Mouse (Mus musculus): ENCODE measurements around the gene Bcap31. TPM values are rescaled to one million over a fixed set of nuclear protein-coding genes. Genes with fewer than 3 reads are reported as not detected.

Bcap31 gene
- total RNA-seq, 2 experiments from 2014 or later, result 278 to 286 TPM

Other genes with a start within 250 kb of the Bcap31 start
- 100 to 1,000 TPM; 251 to 260 TPM for gene Bgn, start 232.6 kb downstream of the Bcap31 start, total RNA-seq (2021)
- gene Atp2b3, start 213.1 kb downstream of the Bcap31 start, total RNA-seq (2021), result 10 to 100 TPM; 34.9 to 52.5 TPM
- 1 to 10 TPM in 1 of 2 experiments, under 1 TPM in 1; 0.49 to 2.0 TPM for gene Dusp9, start 76.8 kb downstream of the Bcap31 start, total RNA-seq (2021)
- 1 to 10 TPM; 6.9 to 7.0 TPM for gene Pnck, start 56.1 kb downstream of the Bcap31 start, total RNA-seq (2021)
- 100 to 1,000 TPM in 1 of 2 experiments, 10 to 100 TPM in 1; 62.6 to 126 TPM for gene Slc6a8, start 43.0 kb downstream of the Bcap31 start, total RNA-seq (2021)
- gene Abcd1, start 422 bp upstream of the Bcap31 start, total RNA-seq (2021), result 10 to 100 TPM; 21.6 to 31.5 TPM
- under 1 TPM; 0.30 to 0.66 TPM for gene Plxnb3, start 40.9 kb upstream of the Bcap31 start, total RNA-seq (2021)
- gene Srpk3, start 58.2 kb upstream of the Bcap31 start, total RNA-seq (2021), result under 1 TPM in 1 of 2 experiments, not detected in 1; 0.33 TPM
- gene Idh3g, start 70.7 kb upstream of the Bcap31 start, total RNA-seq (2021), result 100 to 1,000 TPM; 412 to 482 TPM
- 100 to 1,000 TPM; 161 to 166 TPM for gene Ssr4, start 70.9 kb upstream of the Bcap31 start, total RNA-seq (2021)
- gene Pdzd4, start 108.8 kb upstream of the Bcap31 start, total RNA-seq (2021), result 1 to 10 TPM; 2.9 to 4.4 TPM
- gene Avpr2, start 175.9 kb upstream of the Bcap31 start, total RNA-seq (2021), result not detected
- 10 to 100 TPM in 1 of 2 experiments, 1 to 10 TPM in 1; 9.8 to 10.0 TPM for gene L1cam, start 179.9 kb upstream of the Bcap31 start, total RNA-seq (2021)
- gene Arhgap4, start 205.7 kb upstream of the Bcap31 start, total RNA-seq (2021), result 1 to 10 TPM; 2.9 to 3.0 TPM
- 10 to 100 TPM; 76.0 to 85.1 TPM for gene Naa10, start 205.8 kb upstream of the Bcap31 start, total RNA-seq (2021)
- 10 to 100 TPM; 16.1 to 23.8 TPM for gene Renbp, start 214.7 kb upstream of the Bcap31 start, total RNA-seq (2021)